Mouse (Mus musculus) hindbrain, embryonic 13.5 days (tissue): ENCODE measurements around the gene Tmem190. TPM values are rescaled to one million over a fixed set of nuclear protein-coding genes. Genes with fewer than 3 reads are reported as not detected.

Experiments used
- ATAC-seq: fragments of 200-750 bp; cut with Nextera tagmentation; 2 replicates; pipeline ENCODE4 v1.8.0; 2017; ENCODE audit warnings: moderate TSS enrichment; ENCODE audit not compliant: low FRiP score
- H3K27ac ChIP-seq: fragments of 300-500 bp; sonication (generic); 2 replicates; pipeline ENCODE4 v1.5.1; 2015; ENCODE audit warnings: inconsistent platforms, mild to moderate bottlenecking, moderate library complexity
- H3K27me3 ChIP-seq: fragments of 300-500 bp; sonication (generic); 2 replicates; pipeline ENCODE4 v1.6.1; 2015; ENCODE audit warnings: mild to moderate bottlenecking, inconsistent platforms
- H3K36me3 ChIP-seq: fragments of 300-500 bp; sonication (generic); 2 replicates; pipeline ENCODE4 v1.6.1; 2015; ENCODE audit warnings: mild to moderate bottlenecking, inconsistent platforms
- H3K4me1 ChIP-seq: fragments of 300-500 bp; sonication (generic); replicated peaks from 2 replicates; pipeline ENCODE4 v1.6.1; 2015; ENCODE audit warnings: inconsistent platforms
- H3K4me2 ChIP-seq: fragments of 300-500 bp; sonication (generic); 2 replicates; pipeline ENCODE4 v1.6.1; 2015; ENCODE audit warnings: inconsistent platforms, mild to moderate bottlenecking, moderate library complexity
- H3K4me3 ChIP-seq: fragments of 300-500 bp; sonication (generic); 2 replicates; pipeline ENCODE4 v1.5.1; 2015; ENCODE audit warnings: mild to moderate bottlenecking, inconsistent platforms
- H3K9ac ChIP-seq: fragments of 300-500 bp; sonication (generic); 2 replicates; pipeline ENCODE4 v1.6.1; 2015; ENCODE audit warnings: mild to moderate bottlenecking, inconsistent platforms
- H3K9me3 ChIP-seq: fragments of 300-500 bp; sonication (generic); 2 replicates; pipeline ENCODE4 v1.6.1; 2016; ENCODE audit warnings: inconsistent platforms
- WGBS: fragments of 180-500 bp; shearing (Covaris S2); methylation state at CpG from one replicate; pipeline ENCODE4 v1.1.7; 2015; 5-methylcytosine and 5-hydroxymethylcytosine counted together
- polyA plus RNA-seq: library from polyadenylated mRNA; unstranded; fragments of >200 nt; fragmentation: Nextera tagmentation; extraction: Ambion mirVana; gene quantifications from 2 replicates; pipeline ENCODE4 v1.2.1, GENCODE M21; 2015

Tmem190 gene
- polyA plus RNA-seq, 1 experiment from 2014 or later, result not detected

- Histone ChIP-seq H3K4me2 (no peak overlapping the region), H3K9me3 (no peaks in the 10 kb centered on the region), H3K36me3 (peaks cover 53% of the 10 kb centered on the region), H3K4me3 (no peak overlapping the region), H3K9ac (0 out of 2 replicates have a peak overlapping the region, but pooled peaks have one; percentile 15), H3K27ac (no peak overlapping the region), H3K4me1 (peaks cover 45% of the 10 kb centered on the region), H3K27me3 (0 out of 2 replicates have a peak, but pooled peaks cover 9% of the 10 kb centered on the region)
- WGBS, result 79% methylated on average over 9 of the region's 9 CpGs
- ATAC-seq, result no peak
These were observed 35.4 kb upstream of the Tmem190 start for GRCm38 (mm10) chr7:4747156-4747899.

- H3K9ac ChIP-seq, result no peak overlapping the region
- no peaks in the 10 kb centered on the region for H3K9me3 ChIP-seq
- H3K4me1 ChIP-seq, result peaks cover 45% of the 10 kb centered on the region
- H3K36me3 ChIP-seq, result peaks cover 43% of the 10 kb centered on the region
- 82% methylated on average over 4 of the region's 4 CpGs for WGBS
- H3K4me2 ChIP-seq, result no peak overlapping the region
- no peak overlapping the region for H3K27ac ChIP-seq
- H3K4me3 ChIP-seq, result no peak overlapping the region
- ATAC-seq, result no peak
- 0 out of 2 replicates have a peak, but pooled peaks cover 12% of the 10 kb centered on the region for H3K27me3 ChIP-seq
These were observed 34.4 kb upstream of the Tmem190 start for GRCm38 (mm10) chr7:4748321-4748720.

GRCm38 (mm10) chr7:4749169-4749568, 33.6 kb upstream of the Tmem190 start:
- 91% methylated on average over 2 of the region's 2 CpGs for WGBS
- ATAC-seq, result no peak

DNA sequence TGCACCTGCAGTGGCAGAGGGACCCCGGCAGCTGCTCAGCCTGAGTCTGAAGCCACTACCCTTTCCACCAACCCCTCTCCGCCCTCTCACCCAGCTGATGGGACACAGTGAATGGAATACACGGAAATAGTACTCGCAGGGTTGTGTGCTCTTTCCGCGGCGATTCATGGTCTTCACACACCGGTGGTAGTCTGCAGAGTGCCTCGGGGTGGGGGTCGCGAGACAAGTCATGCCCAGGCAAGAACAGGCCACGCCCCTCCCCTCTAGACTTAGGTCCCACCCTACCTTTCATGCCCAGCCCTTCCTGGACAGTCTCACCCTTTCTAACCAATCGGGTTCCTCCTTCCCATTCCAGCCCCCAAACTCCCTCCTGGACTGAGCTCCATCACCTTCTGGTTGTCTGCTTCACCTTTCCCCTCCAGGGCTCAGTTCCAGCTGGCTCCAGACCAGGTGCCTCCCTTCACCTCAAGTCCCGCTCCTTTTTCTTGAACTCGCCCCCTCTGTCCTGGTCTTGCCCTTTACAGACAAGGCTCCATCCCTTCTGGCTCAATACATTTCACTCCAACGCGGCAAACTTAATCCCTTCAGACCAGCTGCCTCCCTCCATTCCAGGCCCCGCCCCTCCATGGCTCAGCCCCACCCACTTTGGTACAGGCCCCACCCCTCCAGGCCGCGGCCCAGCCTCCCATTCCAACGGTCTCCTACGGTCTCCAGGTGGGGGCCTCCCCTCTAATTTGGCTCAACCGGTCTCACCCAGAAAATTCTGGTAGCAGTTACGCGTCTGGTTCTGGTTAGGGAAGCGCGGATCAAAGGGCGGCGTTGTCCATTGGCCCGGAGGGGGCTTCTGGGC, 30.5 kb upstream of the Tmem190 start:
- H3K9me3 ChIP-seq, result no peaks in the 10 kb centered on the region
- H3K27ac ChIP-seq, result no peak overlapping the region
- peak; percentile 78 for ATAC-seq
- 0 out of 2 replicates have a peak, but pooled peaks cover 17% of the 10 kb centered on the region for H3K27me3 ChIP-seq
- peak overlapping the region; percentile 51 for H3K4me2 ChIP-seq
- peak overlapping the region; percentile 43; the same call in 1 of the 2 replicates for H3K9ac ChIP-seq
- peaks cover 22% of the 10 kb centered on the region for H3K4me1 ChIP-seq
- WGBS, result 3% methylated on average over 30 of the region's 30 CpGs
- H3K36me3 ChIP-seq, result peaks cover 8% of the 10 kb centered on the region
- peak overlapping the region; percentile 33 for H3K4me3 ChIP-seq

More at GRCm38 (mm10) chr7:4749169-4749568, 33.6 kb upstream of the Tmem190 start:
- Histone ChIP-seq H3K4me1 (peaks cover 41% of the 10 kb centered on the region), H3K9ac (no peak overlapping the region), H3K36me3 (peaks cover 36% of the 10 kb centered on the region), H3K9me3 (no peaks in the 10 kb centered on the region), H3K4me3 (no peak overlapping the region), H3K27me3 (0 out of 2 replicates have a peak, but pooled peaks cover 17% of the 10 kb centered on the region), H3K4me2 (no peak overlapping the region), H3K27ac (no peak overlapping the region)

GRCm38 (mm10) chr7:4752821-4753570, 29.7 kb upstream of the Tmem190 start, which contains the start of gene Cox6b2:
TSS of gene Cox6b2 (minus strand) at chr7:4753094.
- H3K36me3 ChIP-seq, result 0 out of 2 replicates have a peak, but pooled peaks cover 4% of the 10 kb centered on the region
- peak within 1 kb of the TSS; percentile 51 for H3K4me2 ChIP-seq
- peaks cover 22% of the 10 kb centered on the region for H3K4me1 ChIP-seq
- no peaks in the 10 kb centered on the region for H3K9me3 ChIP-seq
- H3K4me3 ChIP-seq, result peak within 1 kb of the TSS; percentile 33
- ATAC-seq, result peak; percentile 93
- 4% methylated on average over 24 of the region's 24 CpGs for WGBS
- H3K9ac ChIP-seq, result peak within 1 kb of the TSS; percentile 43; the same call in 1 of the 2 replicates
- H3K27me3 ChIP-seq, result 0 out of 2 replicates have a peak, but pooled peaks cover 17% of the 10 kb centered on the region
- H3K27ac ChIP-seq, result no peak within 1 kb of the TSS

- Histone ChIP-seq H3K27me3 (no peaks in the 10 kb centered on the region), H3K9me3 (no peaks in the 10 kb centered on the region), H3K9ac (no peak overlapping the region), H3K4me2 (no peak overlapping the region), H3K36me3 (no peaks in the 10 kb centered on the region), H3K4me1 (no peaks in the 10 kb centered on the region), H3K27ac (no peak overlapping the region), H3K4me3 (no peak overlapping the region)
- ATAC-seq, result no peak
- 50% methylated on average over 1 of the region's 1 CpGs for WGBS
These were observed 23.1 kb upstream of the Tmem190 start for GRCm38 (mm10) chr7:4759670-4760069.

DNA sequence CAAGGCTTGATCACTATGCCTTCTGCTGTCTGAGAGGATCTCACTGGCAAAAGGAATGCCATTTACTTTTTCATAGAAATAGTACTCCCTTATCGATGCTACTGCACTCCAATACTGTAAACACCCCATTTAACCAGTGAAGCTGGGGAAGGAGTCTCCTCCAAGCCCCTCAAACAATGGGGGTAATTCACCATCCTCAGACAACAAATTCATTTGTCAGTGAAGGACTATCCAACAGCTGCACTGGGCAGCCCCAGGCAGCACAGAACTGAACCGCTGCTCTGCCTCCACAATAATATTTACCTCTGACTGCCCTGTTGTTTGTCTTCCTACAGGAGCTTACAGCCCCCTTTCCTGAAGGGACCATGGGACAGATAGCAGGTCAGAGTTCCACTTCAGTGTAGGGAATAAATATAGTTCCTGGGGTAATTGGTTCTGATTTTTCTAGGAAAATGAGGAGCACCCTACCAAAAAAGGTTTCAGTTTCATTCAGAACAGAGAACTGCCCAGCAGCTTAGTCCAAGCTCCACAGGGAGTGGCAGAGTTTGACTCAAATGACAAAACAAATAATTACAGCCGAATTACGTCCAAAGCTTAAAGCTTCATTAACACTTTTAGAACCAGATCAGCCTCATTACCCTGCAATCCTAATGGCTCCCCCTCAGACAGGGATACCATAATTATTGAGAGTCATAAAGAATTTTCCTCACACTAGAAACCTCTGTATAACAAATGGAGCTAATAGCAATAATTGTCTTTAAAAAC, 17.6 kb upstream of the Tmem190 start:
- H3K4me1 ChIP-seq, result peaks cover 5% of the 10 kb centered on the region
- H3K4me2 ChIP-seq, result no peak overlapping the region
- no peaks in the 10 kb centered on the region for H3K27me3 ChIP-seq
- ATAC-seq, result no peak
- no peaks in the 10 kb centered on the region for H3K36me3 ChIP-seq
- no peaks in the 10 kb centered on the region for H3K9me3 ChIP-seq
- 27% methylated on average over 4 of the region's 4 CpGs for WGBS
- no peak overlapping the region for H3K9ac ChIP-seq
- no peak overlapping the region for H3K4me3 ChIP-seq
- H3K27ac ChIP-seq, result no peak overlapping the region

DNA sequence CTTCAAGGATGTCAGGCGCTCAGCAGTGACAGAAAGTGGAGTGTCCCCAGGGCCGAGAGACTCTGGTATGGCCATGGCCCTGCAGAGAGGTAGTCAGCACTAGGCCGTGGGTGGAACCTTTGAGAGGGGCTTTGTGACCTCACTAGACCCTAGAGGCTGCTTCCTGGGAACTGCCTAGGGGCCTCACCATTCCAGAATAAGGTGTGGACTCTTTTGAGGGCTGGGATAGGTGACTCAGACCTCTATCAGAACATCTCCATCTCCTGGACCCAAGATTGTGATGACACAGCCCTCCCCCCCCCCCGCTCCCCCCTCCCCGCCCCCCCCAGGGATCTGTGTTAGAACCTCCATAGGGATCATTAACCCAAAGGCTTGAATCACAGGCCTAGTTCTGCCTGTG, 11.5 kb upstream of the Tmem190 start, which contains the start of gene Fam71e2:
Gene Fam71e2 (minus strand): TSS at position 101 of the 400 bp plus-strand sequence.
- Histone ChIP-seq H3K4me3 (no peak within 1 kb of the TSS), H3K9me3 (no peaks in the 10 kb centered on the region), H3K27ac (no peak within 1 kb of the TSS), H3K4me2 (no peak within 1 kb of the TSS), H3K27me3 (peaks cover 26% of the 10 kb centered on the region), H3K36me3 (no peaks in the 10 kb centered on the region), H3K4me1 (no peaks in the 10 kb centered on the region), H3K9ac (no peak within 1 kb of the TSS)
- ATAC-seq, result no peak
- WGBS, result 88% methylated on average over 3 of the region's 5 CpGs

DNA sequence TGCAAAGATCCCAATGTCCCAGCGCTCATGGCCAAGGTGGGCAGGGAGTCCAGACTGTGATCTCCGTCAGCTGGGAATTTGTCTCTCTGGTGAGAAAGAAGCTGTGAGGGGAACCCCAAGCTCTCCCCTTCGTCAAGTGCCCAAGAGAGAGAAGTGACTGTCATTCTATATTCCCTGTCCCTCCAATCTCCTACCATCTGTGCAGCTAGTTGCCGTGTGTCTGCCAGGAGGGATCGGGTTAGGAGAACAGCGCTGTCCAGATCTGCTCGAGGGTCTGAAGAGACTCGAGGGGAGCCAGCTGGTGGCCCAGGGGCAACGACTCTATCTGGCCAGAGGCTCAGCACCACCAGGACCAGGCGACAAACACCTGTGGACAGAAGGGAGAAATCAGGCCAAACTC, 6.6 kb upstream of the Tmem190 start:
- Histone ChIP-seq H3K27ac (no peak overlapping the region), H3K4me3 (no peak overlapping the region), H3K9ac (no peak overlapping the region), H3K4me2 (no peak overlapping the region), H3K36me3 (no peaks in the 10 kb centered on the region), H3K4me1 (peaks cover 12% of the 10 kb centered on the region), H3K27me3 (peaks cover 75% of the 10 kb centered on the region), H3K9me3 (no peaks in the 10 kb centered on the region)
- no peak for ATAC-seq
- 55% methylated on average over 10 of the region's 10 CpGs for WGBS

DNA sequence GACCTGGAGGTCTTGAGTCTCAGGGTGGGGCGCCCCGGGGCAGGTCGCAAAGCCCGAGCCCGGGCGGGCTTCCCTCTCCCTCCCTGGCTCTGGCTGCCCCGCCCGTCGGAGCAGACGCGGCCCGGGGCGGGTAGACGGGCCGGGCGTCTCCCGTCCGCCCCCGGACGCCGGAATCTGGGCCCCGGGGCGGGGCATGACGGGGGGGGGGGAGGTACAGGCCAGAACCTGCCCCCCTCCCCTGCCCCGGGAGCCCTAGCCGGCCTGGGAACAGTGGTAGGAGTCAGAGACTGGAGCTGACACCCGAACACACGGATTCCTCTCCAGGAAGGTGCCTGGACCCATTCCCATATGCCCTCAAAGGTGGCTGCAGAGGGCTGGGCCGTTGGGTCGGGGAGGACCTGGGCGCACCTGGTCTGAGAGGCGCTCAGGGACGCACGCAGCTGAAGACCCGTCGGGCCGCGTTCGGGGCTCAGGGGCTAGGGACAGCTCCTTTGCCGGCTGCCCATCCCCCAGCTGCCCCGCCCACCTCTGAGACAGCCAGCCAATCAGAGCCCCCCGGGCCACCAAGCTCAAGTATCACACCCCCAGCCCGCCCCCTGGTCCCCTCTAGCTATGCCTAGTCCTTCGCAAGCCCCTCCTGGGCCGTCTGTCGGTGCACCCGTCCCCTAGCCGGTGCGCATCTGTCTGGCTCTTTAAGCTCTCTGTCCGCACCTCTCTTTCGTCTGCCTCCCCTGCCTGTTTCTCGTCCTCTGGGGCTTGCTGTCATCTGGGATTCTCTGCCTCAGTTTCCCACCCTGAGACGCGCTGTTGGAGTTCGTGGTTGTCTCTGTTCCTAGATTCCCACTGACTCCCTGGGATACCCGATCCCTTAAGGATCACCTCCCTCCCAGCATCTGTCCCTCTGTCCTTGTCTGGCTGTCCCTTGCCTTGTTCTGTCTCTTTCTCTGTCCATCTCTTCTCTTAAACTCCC, 5.6 kb upstream of the Tmem190 start:
- WGBS, result under 1% methylated on average over 31 of the region's 56 CpGs
- Histone ChIP-seq H3K4me3 (peak overlapping the region; percentile 37), H3K36me3 (no peaks in the 10 kb centered on the region), H3K27me3 (peaks cover 85% of the 10 kb centered on the region), H3K4me2 (peak overlapping the region; percentile 52), H3K27ac (no peak overlapping the region), H3K9me3 (no peaks in the 10 kb centered on the region), H3K4me1 (peaks cover 12% of the 10 kb centered on the region), H3K9ac (peak overlapping the region; percentile 65)
- peak; percentile 75 for ATAC-seq
